ENCODE assay signal across 8 mouse cellular contexts in the genomic region with DNA sequence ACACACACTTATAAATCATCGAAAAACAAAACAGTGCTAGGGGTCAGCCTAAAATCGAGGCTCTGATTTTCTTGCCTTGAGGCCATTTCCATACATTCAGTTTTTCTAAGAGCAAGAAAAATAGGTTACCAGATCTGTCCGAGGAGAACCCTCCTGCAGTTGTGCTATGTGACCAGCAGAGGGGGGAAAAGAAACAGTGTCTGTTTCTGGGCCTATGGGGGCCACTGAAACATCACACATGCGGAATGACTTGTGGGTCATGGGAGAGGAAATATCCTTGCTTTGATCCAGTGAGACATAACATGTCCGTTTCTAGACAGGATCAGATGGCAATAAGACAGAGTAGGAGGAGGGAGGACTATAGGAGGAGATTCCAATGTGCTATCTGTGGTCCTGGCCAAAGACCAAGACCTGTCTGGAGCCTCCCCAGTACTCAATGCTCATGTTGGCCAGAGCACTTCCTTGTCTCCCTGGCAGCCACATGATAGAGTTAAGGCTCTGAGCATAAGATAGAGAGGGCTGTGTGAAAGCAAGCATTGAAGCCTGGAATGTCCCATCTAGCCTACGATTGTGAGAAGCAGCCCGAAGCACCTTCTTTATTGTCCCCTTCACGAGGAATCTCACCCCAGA. TPM values are rescaled to one million over a fixed set of nuclear protein-coding genes. Genes with fewer than 3 reads are reported as not detected.
DNase-seq lines count a peak whose midpoint lies in the region; ATAC-seq and TF ChIP-seq lines count a peak whose summit lies in the region.

No protein-coding gene starts in this region.

- TF ChIP-seq CTCF in heart, postnatal 0 days (IDR thresholded peaks at IDR 0.05; ENCODE audit: low read depth) = peak; percentile 88

- H3K4me3 ChIP-seq in midbrain, embryonic 11.5 days (ENCODE audit: low read depth, low read length) = no peak overlapping the region
- H3K4me3 ChIP-seq in midbrain, embryonic 16.5 days (ENCODE audit: low read depth, low read length) = no peak overlapping the region
- H3K4me3 ChIP-seq in heart, postnatal 0 days (ENCODE audit: low read depth, low read length) = no peak overlapping the region

- no peaks in the 10 kb centered on the region for H3K4me1 ChIP-seq in midbrain, embryonic 11.5 days (ENCODE audit: control insufficient read depth, insufficient read depth, low read length)
- H3K4me1 ChIP-seq in midbrain, embryonic 16.5 days (ENCODE audit: control insufficient read depth, insufficient read depth, low read length) = no peaks in the 10 kb centered on the region; the same call in 1 of the 2 replicates
- peaks cover 15% of the 10 kb centered on the region for H3K4me1 ChIP-seq in heart, postnatal 0 days (ENCODE audit: control insufficient read depth, insufficient read depth)

- no peak for ATAC-seq in cerebellum, adult (ENCODE audit: insufficient number of reproducible peaks, low FRiP score, low TSS enrichment)
- no peak for ATAC-seq in midbrain, embryonic 11.5 days (ENCODE audit: low FRiP score)
- ATAC-seq in midbrain, embryonic 16.5 days = no peak
- peak; percentile 66 for ATAC-seq in heart, postnatal 0 days (ENCODE audit: insufficient read depth, low read depth)

- DNase-seq in cerebellum, adult 9-10 months = peak; percentile 23
- peak; percentile 86 for DNase-seq in midbrain, embryonic 11.5 days (ENCODE audit: low spot score, missing footprints)
- peak; percentile 46 for DNase-seq in c-Kit-positive CD71-positive TER-119-negative erythroid progenitor cells, embryonic 14.5 days (ENCODE audit: low read depth)
- peak; percentile 68 for DNase-seq in heart, postnatal 0 days (ENCODE audit: low spot score)
- DNase-seq in lung, postnatal 10 days = peak; percentile 64
- no peak for DNase-seq in urinary bladder, adult 18-20 months (ENCODE audit: low spot score in 2 of 2)

- no peak overlapping the region for H3K4me2 ChIP-seq in midbrain, embryonic 11.5 days
- no peak overlapping the region for H3K4me2 ChIP-seq in midbrain, embryonic 16.5 days (ENCODE audit: low read length)
- H3K4me2 ChIP-seq in heart, postnatal 0 days (ENCODE audit: low read depth, low read length) = no peak overlapping the region

- H3K36me3 ChIP-seq in midbrain, embryonic 11.5 days (ENCODE audit: control insufficient read depth, insufficient read depth, low read length) = no peaks in the 10 kb centered on the region
- H3K36me3 ChIP-seq in midbrain, embryonic 16.5 days (ENCODE audit: control insufficient read depth, insufficient read depth, low read length) = no peaks in the 10 kb centered on the region
- H3K36me3 ChIP-seq in heart, postnatal 0 days (replicated peaks; ENCODE audit: control insufficient read depth, insufficient read depth, low read length) = no peaks in the 10 kb centered on the region

- no peak overlapping the region for H3K27ac ChIP-seq in midbrain, embryonic 11.5 days (ENCODE audit: low read depth, low read length)
- H3K27ac ChIP-seq in midbrain, embryonic 16.5 days (ENCODE audit: low read length) = no peak overlapping the region
- 0 out of 2 replicates have a peak overlapping the region, but pooled peaks have one; percentile 18 for H3K27ac ChIP-seq in heart, postnatal 0 days (ENCODE audit: low read depth)

- H3K9me3 ChIP-seq in midbrain, embryonic 11.5 days (ENCODE audit: control insufficient read depth, low read length) = no peaks in the 10 kb centered on the region
- no peaks in the 10 kb centered on the region for H3K9me3 ChIP-seq in midbrain, embryonic 16.5 days (replicated peaks; ENCODE audit: control insufficient read depth, low read length, poor library complexity, severe bottlenecking)
- H3K9me3 ChIP-seq in heart, postnatal 0 days (replicated peaks; ENCODE audit: control insufficient read depth, low read length) = no peaks in the 10 kb centered on the region

- no peaks in the 10 kb centered on the region for H3K27me3 ChIP-seq in midbrain, embryonic 11.5 days (ENCODE audit: control insufficient read depth, insufficient read depth, low read length)
- no peaks in the 10 kb centered on the region for H3K27me3 ChIP-seq in midbrain, embryonic 16.5 days (ENCODE audit: control insufficient read depth, insufficient read depth, low read depth, low read length)
- no peaks in the 10 kb centered on the region for H3K27me3 ChIP-seq in heart, postnatal 0 days (ENCODE audit: control insufficient read depth, insufficient read depth, low read length)

- H3K9ac ChIP-seq in midbrain, embryonic 11.5 days (ENCODE audit: low read length) = no peak overlapping the region
- no peak overlapping the region for H3K9ac ChIP-seq in midbrain, embryonic 16.5 days (ENCODE audit: low read depth, low read length)
- no peak overlapping the region for H3K9ac ChIP-seq in heart, postnatal 0 days (replicated peaks; ENCODE audit: low read depth, low read length)

- WGBS in midbrain, embryonic 11.5 days = 57% methylated on average over 8 of the region's 8 CpGs
- 51% methylated on average over 8 of the region's 8 CpGs for WGBS in midbrain, embryonic 16.5 days
- WGBS in heart, postnatal 0 days = 20% methylated on average over 8 of the region's 8 CpGs

- no peak for TF ChIP-seq EP300 in heart, postnatal 0 days (IDR thresholded peaks at IDR 0.05; ENCODE audit: low read depth)

RNA-seq across cellular contexts. Expression of a gene that starts 14.4 kb away (rescaled TPM):
- 0.07 TPM in 1 of 2 replicates, not detected in the other for polyA plus RNA-seq in midbrain, embryonic 11.5 days (2014; fragmentation: Nextera tagmentation; extraction: Ambion mirVana)
- polyA plus RNA-seq in midbrain, embryonic 16.5 days (2015; fragmentation: Nextera tagmentation; extraction: Ambion mirVana) = not detected in 2 replicates
- not detected in 2 replicates for total RNA-seq in heart, postnatal 0 days (2014; rRNA removed; ENCODE audit: low replicate concordance)
- 0.05 TPM in 1 of 2 replicates, not detected in the other for polyA plus RNA-seq in heart, postnatal 0 days (2015; fragmentation: Nextera tagmentation; extraction: Ambion mirVana)

RNA-seq across cellular contexts. Expression of a gene that starts 30.3 kb away (rescaled TPM):
- 394 and 463 TPM in 2 replicates for polyA plus RNA-seq in midbrain, embryonic 11.5 days (2014; fragmentation: Nextera tagmentation; extraction: Ambion mirVana)
- 411 and 428 TPM in 2 replicates for polyA plus RNA-seq in midbrain, embryonic 16.5 days (2015; fragmentation: Nextera tagmentation; extraction: Ambion mirVana)
- total RNA-seq in heart, postnatal 0 days (2014; rRNA removed; ENCODE audit: low replicate concordance) = 36.8 and 49.4 TPM in 2 replicates
- polyA plus RNA-seq in heart, postnatal 0 days (2015; fragmentation: Nextera tagmentation; extraction: Ambion mirVana) = 201 and 208 TPM in 2 replicates

Comparison
In these comparisons a context has a peak if more than half of its experiments do, and no peak if none do; other contexts are left out.
1. DNase-seq: peak in cerebellum, adult 9-10 months (single experiment), midbrain, embryonic 11.5 days (single experiment), c-Kit-positive CD71-positive TER-119-negative erythroid progenitor cells, embryonic 14.5 days (single experiment), heart, postnatal 0 days (single experiment) and lung, postnatal 10 days (single experiment); none in urinary bladder, adult 18-20 months (0 of 2).